ENCODE assay signal across 13 mouse cellular contexts in genomic region chr10:116655018-116655807, GRCm38 (mm10).
"Had no signal": no experiment of that assay in that cellular context is flagged by ENCODE, and none has a peak within 500 bp of the region (broad histone marks: within the 10 kb centered on the region; RNA-seq: fewer than 3 reads in every experiment).

No protein-coding gene starts in this region.

- H3K27ac ChIP-seq: left cerebral cortex, adult 2 months; limb, embryonic 15.5 days; liver, embryonic 12.5 days had no signal

- H3K4me2 ChIP-seq: limb, embryonic 15.5 days; liver, embryonic 12.5 days; lung, embryonic 14.5 days; midbrain, embryonic 11.5 days had no signal

- H3K27me3 ChIP-seq: limb, embryonic 15.5 days; liver, embryonic 12.5 days; megakaryocyte, embryonic 14.5 days had no signal

- ATAC-seq: liver, embryonic 12.5 days; midbrain, embryonic 16.5 days had no signal

- H3K9ac ChIP-seq: limb, embryonic 15.5 days; liver, embryonic 12.5 days; lung, embryonic 14.5 days had no signal

- DNase-seq: kidney, adult 8-10 months; kidney, postnatal 25 days; lung, embryonic 14.5 days; lung, postnatal 10 days; lung, postnatal 4 days; right cerebral cortex, adult 18-20 months; right cerebral cortex, postnatal 25 days had no signal

- H3K4me3 ChIP-seq: left cerebral cortex, adult 2 months; limb, embryonic 15.5 days; liver, embryonic 12.5 days had no signal

- H3K4me1 ChIP-seq: limb, embryonic 15.5 days; liver, embryonic 12.5 days; megakaryocyte, embryonic 14.5 days had no signal

- H3K36me3 ChIP-seq: limb, embryonic 15.5 days; liver, embryonic 12.5 days had no signal

- H3K9me3 ChIP-seq: limb, embryonic 15.5 days; liver, embryonic 12.5 days had no signal
